Mouse (Mus musculus) MEL (cell line): Measurements from ENCODE around the gene Foxn3.

Source experiments
- CTCF ChIP-seq, 3 experiments: IDR thresholded peaks in 2 of 3; conservative IDR thresholded peaks in 1 of 3; 2 replicates each; pipeline ENCODE4 v1.5.1; 2011 to 2012; ENCODE audit warnings: low read length in 3 of 3, low read depth in 2 of 3, mild to moderate bottlenecking in 2 of 3, improper control_type of control experiment in 1 of 3, inconsistent platforms in 1 of 3, mixed read lengths in 1 of 3, moderate library complexity in 1 of 3; ENCODE audit not compliant: control insufficient read depth in 1 of 3, insufficient read depth in 1 of 3, poor library complexity in 1 of 3, severe bottlenecking in 1 of 3
- EP300 ChIP-seq, 2 experiments: IDR thresholded peaks; 2 replicates each; pipeline ENCODE4 v1.6.1; 2011; ENCODE audit warnings: improper control_type of control experiment in 2 of 2, low read length in 2 of 2, low read depth in 1 of 2, mild to moderate bottlenecking in 1 of 2
- GABPA ChIP-seq: IDR thresholded peaks from 2 replicates; pipeline ENCODE4 v1.6.1; 2012; ENCODE audit warnings: low read depth, mild to moderate bottlenecking, inconsistent platforms, low read length, improper control_type of control experiment, moderate library complexity
- HCFC1 ChIP-seq: IDR thresholded peaks from 2 replicates; pipeline ENCODE4 v1.6.1; 2012; ENCODE audit warnings: low read depth, mild to moderate bottlenecking, inconsistent platforms, low read length, improper control_type of control experiment, moderate library complexity
- MEF2A ChIP-seq: IDR thresholded peaks from 2 replicates; pipeline ENCODE4 v1.6.1; 2014; ENCODE audit warnings: low read depth, mild to moderate bottlenecking, inconsistent platforms, low read length, improper control_type of control experiment; ENCODE audit not compliant: poor library complexity, insufficient replicate concordance, severe bottlenecking; ENCODE audit errors: extremely low read depth
- POLR2A ChIP-seq, 2 experiments: IDR thresholded peaks; 2 replicates each; pipeline ENCODE4 v1.6.1; 2011 to 2012; ENCODE audit warnings: low read length in 2 of 2, mild to moderate bottlenecking in 2 of 2, control low read depth in 1 of 2, improper control_type of control experiment in 1 of 2, low read depth in 1 of 2, moderate library complexity in 1 of 2; ENCODE audit not compliant: control insufficient read depth in 1 of 2, insufficient read depth in 1 of 2, poor library complexity in 1 of 2
- POLR2AphosphoS5 ChIP-seq: IDR thresholded peaks from 2 replicates; pipeline ENCODE4 v1.6.1; 2012; ENCODE audit warnings: low read depth, borderline replicate concordance, mild to moderate bottlenecking, inconsistent platforms, low read length, moderate library complexity, mixed read lengths
- RCOR1 ChIP-seq: IDR thresholded peaks from 2 replicates; pipeline ENCODE4 v1.6.1; 2012; ENCODE audit warnings: low read depth, mild to moderate bottlenecking, inconsistent platforms, low read length, improper control_type of control experiment
- TCF12 ChIP-seq: IDR thresholded peaks from 2 replicates; pipeline ENCODE4 v1.6.1; 2014; ENCODE audit warnings: low read depth, mild to moderate bottlenecking, inconsistent platforms, low read length, improper control_type of control experiment, moderate library complexity
- USF1 ChIP-seq: IDR thresholded peaks from 2 replicates; pipeline ENCODE4 v1.6.1; 2014; ENCODE audit warnings: low read depth, mild to moderate bottlenecking, inconsistent platforms, low read length, improper control_type of control experiment, moderate library complexity
- USF2 ChIP-seq, 2 experiments: IDR thresholded peaks; 2 replicates each; pipeline ENCODE4 v1.6.1; 2011 to 2012; ENCODE audit warnings: improper control_type of control experiment in 2 of 2, low read length in 2 of 2, borderline replicate concordance in 1 of 2, inconsistent platforms in 1 of 2, low read depth in 1 of 2, mild to moderate bottlenecking in 1 of 2; ENCODE audit not compliant: insufficient read depth in 1 of 2

- TF ChIP-seq POLR2A (IDR thresholded peaks at IDR 0.05; ENCODE audit: control insufficient read depth in 1 of 2, insufficient read depth in 1 of 2, low read depth in 1 of 2, low read length in 2 of 2, poor library complexity in 1 of 2) = no peak
- TF ChIP-seq EP300 (IDR thresholded peaks at IDR 0.05; ENCODE audit: low read depth in 1 of 2, low read length in 2 of 2) = no peak
- no peak for TF ChIP-seq RCOR1
- no peak for TF ChIP-seq USF2 (IDR thresholded peaks at IDR 0.05; ENCODE audit: borderline replicate concordance in 1 of 2, insufficient read depth in 1 of 2, low read depth in 1 of 2, low read length in 2 of 2)
- no peak for TF ChIP-seq TCF12
- no peak for TF ChIP-seq HCFC1
- TF ChIP-seq USF1 = no peak
- TF ChIP-seq GABPA = no peak
- no peak for TF ChIP-seq CTCF (IDR thresholded peaks at IDR 0.05 in 2 of 3, conservative IDR thresholded peaks at IDR 0.05 in 1 of 3; ENCODE audit: control insufficient read depth in 1 of 3, insufficient read depth in 1 of 3, low read depth in 2 of 3, low read length in 3 of 3, poor library complexity in 1 of 3, severe bottlenecking in 1 of 3)
- TF ChIP-seq POLR2AphosphoS5 = no peak
- no peak for TF ChIP-seq MEF2A
Observed at GRCm38 (mm10) chr12:99389244-99389643, 174.1 kb downstream of the Foxn3 start.
